Mouse (Mus musculus) testis, adult 2 months (tissue): Measurements from ENCODE around the gene Tnr.

Source experiments
- CTCF ChIP-seq: fragments of 200-500 bp; IDR thresholded peaks from 2 replicates; pipeline ENCODE4 v1.5.1; 2012; ENCODE audit warnings: low read depth, mild to moderate bottlenecking, inconsistent platforms, low read length, moderate library complexity; ENCODE audit not compliant: control insufficient read depth, insufficient read depth, insufficient replicate concordance
- POLR2A ChIP-seq: fragments of 200-500 bp; IDR thresholded peaks from 2 replicates; pipeline ENCODE4 v1.6.1; 2012; ENCODE audit warnings: low read depth, mild to moderate bottlenecking, inconsistent platforms, low read length, moderate library complexity; ENCODE audit not compliant: control insufficient read depth

- TF ChIP-seq POLR2A (no peak), CTCF (no peak)
Measured at GRCm38 (mm10) chr1:159760970-159761369, 237.4 kb downstream of the Tnr start.
